Mouse (Mus musculus) large intestine, adult 2 months (tissue): Measurements from ENCODE around the gene 1700016K19Rik. TPM values are rescaled to one million over a fixed set of nuclear protein-coding genes. Genes with fewer than 3 reads are reported as not detected.

ENCODE experiments used
- polyA plus RNA-seq: library from polyadenylated mRNA; depleted of rRNA; stranded (reverse); fragments of >200 nt; gene quantifications from 2 replicates; pipeline ENCODE4 v1.2.3, GENCODE M21; 2012; rRNA removed

The 1700016K19Rik gene
- polyA plus RNA-seq, 1 experiment, result 0.42 TPM

Other genes with a start within 250 kb of the 1700016K19Rik start
- 0.26 and 0.31 TPM in 2 replicates for gene Doc2b, start 203.9 kb upstream of the 1700016K19Rik start, polyA plus RNA-seq
- gene Rph3al, start 61.5 kb upstream of the 1700016K19Rik start, polyA plus RNA-seq, result 15.3 and 16.5 TPM in 2 replicates
- 10.3 and 19.9 TPM in 2 replicates for gene Rflnb, start 27.9 kb downstream of the 1700016K19Rik start, polyA plus RNA-seq
- 34.5 and 43.4 TPM in 2 replicates for gene Vps53, start 179.7 kb downstream of the 1700016K19Rik start, polyA plus RNA-seq
- 15.3 and 16.3 TPM in 2 replicates for gene Fam57a, start 179.8 kb downstream of the 1700016K19Rik start, polyA plus RNA-seq
- gene Dbil5, start 217.7 kb downstream of the 1700016K19Rik start, polyA plus RNA-seq, result 0.17 and 0.41 TPM in 2 replicates
- 7.3 and 7.9 TPM in 2 replicates for gene Gemin4, start 217.8 kb downstream of the 1700016K19Rik start, polyA plus RNA-seq
- gene Mrm3, start 243.8 kb downstream of the 1700016K19Rik start, polyA plus RNA-seq, result 5.7 and 5.8 TPM in 2 replicates
- 8.0 and 9.2 TPM in 2 replicates for gene Glod4, start 243.8 kb downstream of the 1700016K19Rik start, polyA plus RNA-seq